Mouse (Mus musculus) heart, postnatal 0 days (tissue): ENCODE measurements around the gene Tmem117. TPM values are rescaled to one million over a fixed set of nuclear protein-coding genes. Genes with fewer than 3 reads are reported as not detected.

Experiments used
- ATAC-seq: fragments of 200-750 bp; cut with Nextera tagmentation; 2 replicates; pipeline ENCODE4 v1.8.0; 2017; ENCODE audit warnings: low read depth, moderate number of reproducible peaks, moderate library complexity; ENCODE audit not compliant: insufficient read depth
- DNase-seq: peaks from one replicate; pipeline ENCODE4 v3.0.0-alpha.2; 2016; ENCODE audit warnings: low spot score
- H3K27ac ChIP-seq: fragments of 300-500 bp; sonication (generic); 2 replicates; pipeline ENCODE4 v1.5.1; 2014; ENCODE audit warnings: low read depth, mild to moderate bottlenecking
- H3K27me3 ChIP-seq: fragments of 300-500 bp; sonication (generic); 2 replicates; pipeline ENCODE4 v1.6.1; 2014; ENCODE audit warnings: low read length, mixed read lengths; ENCODE audit not compliant: control insufficient read depth, insufficient read depth
- H3K36me3 ChIP-seq: fragments of 300-500 bp; sonication (generic); replicated peaks from 2 replicates; pipeline ENCODE4 v1.6.1; 2014; ENCODE audit warnings: low read length, mixed read lengths; ENCODE audit not compliant: control insufficient read depth, insufficient read depth
- H3K4me1 ChIP-seq: fragments of 300-500 bp; sonication (generic); 2 replicates; pipeline ENCODE4 v1.6.1; 2014; ENCODE audit warnings: antibody characterized with exemption; ENCODE audit not compliant: control insufficient read depth, insufficient read depth
- H3K4me2 ChIP-seq: fragments of 300-500 bp; sonication (generic); 2 replicates; pipeline ENCODE4 v1.6.1; 2014; ENCODE audit warnings: low read depth, mild to moderate bottlenecking, low read length, moderate library complexity
- H3K4me3 ChIP-seq: fragments of 300-500 bp; sonication (generic); 2 replicates; pipeline ENCODE4 v1.5.1; 2014; ENCODE audit warnings: low read depth, low read length
- H3K9ac ChIP-seq: fragments of 300-500 bp; sonication (generic); replicated peaks from 2 replicates; pipeline ENCODE4 v1.6.1; 2014; ENCODE audit warnings: low read depth, low read length, mixed read lengths
- H3K9me3 ChIP-seq: fragments of 300-500 bp; sonication (generic); replicated peaks from 2 replicates; pipeline ENCODE4 v1.6.1; 2016; ENCODE audit warnings: low read length; ENCODE audit not compliant: control insufficient read depth
- CTCF ChIP-seq: IDR thresholded peaks from 2 replicates; pipeline ENCODE4 v1.5.1; 2016; ENCODE audit warnings: antibody characterized with exemption, control low read depth, low read depth
- EP300 ChIP-seq: IDR thresholded peaks from 2 replicates; pipeline ENCODE4 v1.6.1; 2016; ENCODE audit warnings: antibody characterized with exemption, low read depth
- WGBS: fragments of 180-500 bp; shearing (Covaris S2); extraction: QIAGEN DNeasy Blood & Tissue Kit; methylation state at CpG from one replicate; pipeline ENCODE4 v1.1.7; 2014; 5-methylcytosine and 5-hydroxymethylcytosine counted together
- polyA plus RNA-seq: library from polyadenylated mRNA; unstranded; fragments of >200 nt; fragmentation: Nextera tagmentation; extraction: Ambion mirVana; gene quantifications from 2 replicates; pipeline ENCODE4 v1.2.1, GENCODE M21; 2015
- total RNA-seq: library from RNA; depleted of rRNA; stranded (reverse); fragments of >200 nt; gene quantifications from 2 replicates; pipeline ENCODE4 v1.2.3, GENCODE M21; 2014; ENCODE audit warnings: low replicate concordance

The Tmem117 gene
- total and polyA plus RNA-seq, 2 experiments from 2014 or later = 2.5 to 3.5 TPM

GRCm38 (mm10) chr15:94847501-94847900, 218.5 kb downstream of the Tmem117 start:
- Histone ChIP-seq H3K4me1 (no peaks in the 10 kb centered on the region), H3K36me3 (no peaks in the 10 kb centered on the region), H3K9me3 (0 out of 2 replicates have a peak, but pooled peaks cover under 1% of the 10 kb centered on the region), H3K4me2 (no peak overlapping the region), H3K4me3 (no peak overlapping the region), H3K27ac (no peak overlapping the region), H3K9ac (no peak overlapping the region), H3K27me3 (no peaks in the 10 kb centered on the region)
- ATAC-seq (no peak), DNase-seq (no peak)
- TF ChIP-seq CTCF (no peak), EP300 (no peak)
- 67% methylated on average over 2 of the region's 2 CpGs for WGBS

- no peaks in the 10 kb centered on the region for H3K4me1 ChIP-seq
- no peaks in the 10 kb centered on the region for H3K9me3 ChIP-seq
- no peak overlapping the region for H3K9ac ChIP-seq
- no peak for DNase-seq
- H3K27me3 ChIP-seq = no peaks in the 10 kb centered on the region
- TF ChIP-seq EP300 = no peak
- TF ChIP-seq CTCF = no peak
- 80% methylated on average over 6 of the region's 6 CpGs for WGBS
- no peaks in the 10 kb centered on the region for H3K36me3 ChIP-seq
- no peak for ATAC-seq
- no peak overlapping the region for H3K27ac ChIP-seq
- H3K4me2 ChIP-seq = no peak overlapping the region
- no peak overlapping the region for H3K4me3 ChIP-seq
Measured at GRCm38 (mm10) chr15:94859641-94860040, 230.6 kb downstream of the Tmem117 start.

GRCm38 (mm10) chr15:94861173-94861572, 232.1 kb downstream of the Tmem117 start:
- no peak for ATAC-seq
- 82% methylated on average over 2 of the region's 2 CpGs for WGBS
- Histone ChIP-seq H3K4me2 (no peak overlapping the region), H3K9me3 (no peaks in the 10 kb centered on the region), H3K4me1 (no peaks in the 10 kb centered on the region), H3K36me3 (no peaks in the 10 kb centered on the region), H3K27ac (no peak overlapping the region), H3K9ac (no peak overlapping the region), H3K27me3 (no peaks in the 10 kb centered on the region), H3K4me3 (no peak overlapping the region)
- TF ChIP-seq CTCF = no peak
- no peak for TF ChIP-seq EP300
- DNase-seq = no peak

- Histone ChIP-seq H3K4me1 (no peaks in the 10 kb centered on the region), H3K4me3 (no peak overlapping the region), H3K36me3 (no peaks in the 10 kb centered on the region), H3K9ac (no peak overlapping the region), H3K27me3 (no peaks in the 10 kb centered on the region), H3K4me2 (no peak overlapping the region), H3K9me3 (no peaks in the 10 kb centered on the region), H3K27ac (no peak overlapping the region)
- no peak for DNase-seq
- no peak for ATAC-seq
- WGBS = 50% methylated on average over 1 of the region's 1 CpGs
- TF ChIP-seq EP300 (no peak), CTCF (no peak)
Measured at GRCm38 (mm10) chr15:94864134-94864533, 235.1 kb downstream of the Tmem117 start.

GRCm38 (mm10) chr15:94868372-94868771, 239.3 kb downstream of the Tmem117 start:
- H3K27ac ChIP-seq = no peak overlapping the region
- H3K4me1 ChIP-seq = no peaks in the 10 kb centered on the region
- no peak overlapping the region for H3K4me2 ChIP-seq
- no peak overlapping the region for H3K9ac ChIP-seq
- ATAC-seq = no peak
- H3K4me3 ChIP-seq = no peak overlapping the region
- DNase-seq = no peak
- TF ChIP-seq CTCF (no peak), EP300 (no peak)
- 62% methylated on average over 5 of the region's 5 CpGs for WGBS
- no peaks in the 10 kb centered on the region for H3K27me3 ChIP-seq
- no peaks in the 10 kb centered on the region for H3K36me3 ChIP-seq
- H3K9me3 ChIP-seq = no peaks in the 10 kb centered on the region

- no peak overlapping the region for H3K4me2 ChIP-seq
- H3K27ac ChIP-seq = no peak overlapping the region
- H3K4me3 ChIP-seq = no peak overlapping the region
- no peaks in the 10 kb centered on the region for H3K4me1 ChIP-seq
- no peak overlapping the region for H3K9ac ChIP-seq
- 67% methylated on average over 4 of the region's 4 CpGs for WGBS
- TF ChIP-seq CTCF (no peak), EP300 (no peak)
- ATAC-seq (no peak), DNase-seq (no peak)
- no peaks in the 10 kb centered on the region for H3K36me3 ChIP-seq
- no peaks in the 10 kb centered on the region for H3K27me3 ChIP-seq
- H3K9me3 ChIP-seq = no peaks in the 10 kb centered on the region
Measured at GRCm38 (mm10) chr15:94885026-94885425, 256.0 kb downstream of the Tmem117 start.
